ENCODE assay signal across 21 mouse cellular contexts in the genomic region with DNA sequence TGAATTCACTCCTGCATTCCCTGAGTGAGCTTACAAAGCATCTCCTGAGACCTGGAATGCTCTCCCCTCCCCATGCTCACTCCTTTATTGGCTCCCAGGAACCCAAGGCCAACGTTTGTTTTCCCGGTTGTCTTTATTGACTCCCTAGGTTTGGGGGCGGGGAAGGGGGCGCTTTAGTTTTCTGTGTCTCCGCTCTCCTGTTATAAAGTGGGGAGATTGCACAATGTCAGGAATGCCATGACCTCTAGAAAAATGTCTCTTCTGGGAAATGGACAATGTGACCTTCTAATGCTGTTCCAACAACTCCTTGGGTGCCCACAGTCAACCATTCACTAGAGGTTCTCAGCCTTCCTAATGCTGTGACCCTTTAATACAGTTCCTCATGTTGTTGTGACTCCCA. TPM values are rescaled to one million over a fixed set of nuclear protein-coding genes. Genes with fewer than 3 reads are reported as not detected.
"Had no signal": no experiment of that assay in that cellular context is flagged by ENCODE, and none has a peak within 500 bp of the region (broad histone marks: within the 10 kb centered on the region; RNA-seq: fewer than 3 reads in every experiment).

No protein-coding gene starts in this region.

- H3K9ac ChIP-seq: lung, embryonic 14.5 days; midbrain, embryonic 12.5 days; neural tube, embryonic 13.5 days; neural tube, embryonic 15.5 days had no signal

- H3K27me3 ChIP-seq: midbrain, embryonic 12.5 days; neural tube, embryonic 13.5 days; neural tube, embryonic 15.5 days had no signal

- H3K4me3 ChIP-seq: midbrain, embryonic 10.5 days; midbrain, embryonic 12.5 days; myocyte; neural tube, embryonic 13.5 days; neural tube, embryonic 15.5 days had no signal

- H3K4me2 ChIP-seq: lung, embryonic 14.5 days; midbrain, embryonic 12.5 days; neural tube, embryonic 13.5 days; neural tube, embryonic 15.5 days had no signal

- DNase-seq: lung, adult 18-20 months; lung, embryonic 14.5 days; lung, postnatal 10 days; lung, postnatal 4 days; midbrain, embryonic 14.5 days; retina, postnatal 1 day; right cerebral cortex, adult 18-20 months; right cerebral cortex, postnatal 25 days; right cerebral cortex, postnatal 4 days; spleen, adult 18-20 months; thymus, adult 18-20 months; thymus, postnatal 14 days; thymus, postnatal 36 days had no signal

- ATAC-seq: midbrain, embryonic 16.5 days had no signal

- H3K9me3 ChIP-seq: midbrain, embryonic 12.5 days; neural tube, embryonic 13.5 days; neural tube, embryonic 15.5 days had no signal

- H3K4me1 ChIP-seq: midbrain, embryonic 12.5 days; neural tube, embryonic 13.5 days; neural tube, embryonic 15.5 days had no signal

- H3K36me3 ChIP-seq: midbrain, embryonic 12.5 days; neural tube, embryonic 13.5 days; neural tube, embryonic 15.5 days had no signal

- H3K27ac ChIP-seq: midbrain, embryonic 10.5 days; midbrain, embryonic 12.5 days; neural tube, embryonic 13.5 days; neural tube, embryonic 15.5 days had no signal

RNA-seq across cellular contexts. Expression of a gene that starts 22.2 kb away (rescaled TPM):
- total RNA-seq: megakaryocyte, adult 5-6 weeks; megakaryocyte-erythroid progenitor cell, adult 5-6 weeks had no signal
